Mouse (Mus musculus) embryo, embryonic 10.5 days (tissue): ENCODE results near the gene Gm42674.

Source experiments
- DNase-seq: peaks from one replicate; pipeline ENCODE4 v3.0.0-alpha.2; 2015; ENCODE audit warnings: low spot score

Gene Gm42674

DNA sequence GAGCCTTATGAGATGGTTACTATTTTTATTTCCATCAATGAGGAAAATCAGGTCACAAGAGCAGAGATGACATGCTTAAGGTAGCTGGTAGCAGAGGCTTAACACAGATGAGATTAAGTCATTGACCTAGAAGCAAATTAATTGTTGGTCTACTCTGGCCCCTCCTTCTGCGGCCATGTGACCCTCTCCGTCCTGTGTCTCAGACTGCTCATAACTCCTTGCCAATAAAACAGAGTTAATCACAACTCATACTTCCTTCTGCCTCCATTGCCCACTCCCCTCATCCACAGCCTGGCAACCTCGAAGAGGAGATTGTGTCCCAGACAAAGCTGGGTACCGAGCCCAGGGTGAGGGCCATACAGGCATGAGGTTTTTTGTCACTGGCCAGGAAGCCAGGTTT lies 3.5 kb upstream of the Gm42674 start:
- DNase-seq, result no peak

GRCm38 (mm10) chr3:90599401-90599800 lies 2.3 kb upstream of the Gm42674 start:
- no peak for DNase-seq

- DNase-seq, result no peak
These were observed 1.7 kb upstream of the Gm42674 start for GRCm38 (mm10) chr3:90600036-90600435.

GRCm38 (mm10) chr3:90600458-90601195 lies 1.1 kb upstream of the Gm42674 start:
- DNase-seq, result no peak

DNA sequence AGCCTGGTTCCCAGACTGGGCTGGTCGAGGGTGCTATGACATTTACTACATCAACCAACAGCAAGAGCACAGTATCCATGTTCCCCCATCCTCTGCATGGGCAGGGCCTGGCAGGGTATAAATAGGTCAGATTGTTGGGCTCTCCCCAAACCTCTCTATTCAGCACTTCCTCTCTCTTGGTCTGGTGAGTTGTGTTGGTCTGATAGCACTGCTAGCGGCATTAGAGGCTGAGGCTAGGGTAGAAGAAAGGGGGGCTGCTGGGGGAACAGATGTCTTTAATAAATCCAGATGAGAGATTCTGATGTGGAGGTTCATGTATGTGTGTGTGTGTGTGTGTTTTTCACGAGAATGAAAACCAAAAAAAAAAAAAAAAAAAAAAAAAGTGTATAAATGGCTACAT lies 1.9 kb downstream of the Gm42674 start, which contains the start of gene S100a4:
Gene S100a4 (plus strand): TSS at position 149 of the 400 bp plus-strand sequence.
- no peak for DNase-seq

DNA sequence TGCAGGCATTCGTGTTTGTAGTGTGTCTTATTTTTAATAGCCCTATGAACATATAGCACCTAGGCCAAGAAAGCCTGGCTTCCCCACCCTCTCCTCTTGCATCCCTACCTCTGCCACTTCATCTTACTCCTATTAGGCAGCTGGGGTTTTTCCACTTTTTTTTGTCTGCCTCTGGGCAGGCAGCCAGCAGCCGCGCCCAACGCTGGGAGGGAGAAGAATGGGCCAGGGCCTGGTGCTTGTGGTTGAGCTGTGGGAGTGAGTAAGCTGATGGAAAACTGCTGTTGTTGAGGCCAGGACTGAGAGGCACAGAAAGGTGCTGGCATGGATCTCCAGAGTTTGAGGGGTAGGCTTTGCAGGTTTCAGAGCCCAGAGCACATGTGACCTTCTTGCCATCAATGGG lies 2.7 kb downstream of the Gm42674 start:
- no peak for DNase-seq

- DNase-seq, result no peak
These were observed 3.3 kb downstream of the Gm42674 start for GRCm38 (mm10) chr3:90605049-90605448.

- DNase-seq, result no peak
These were observed 4.0 kb downstream of the Gm42674 start for GRCm38 (mm10) chr3:90605736-90606135.

GRCm38 (mm10) chr3:90606185-90606584 lies 4.5 kb downstream of the Gm42674 start:
- peak; percentile 72 for DNase-seq

GRCm38 (mm10) chr3:90607361-90607760 lies 5.7 kb downstream of the Gm42674 start:
- DNase-seq, result no peak

DNA sequence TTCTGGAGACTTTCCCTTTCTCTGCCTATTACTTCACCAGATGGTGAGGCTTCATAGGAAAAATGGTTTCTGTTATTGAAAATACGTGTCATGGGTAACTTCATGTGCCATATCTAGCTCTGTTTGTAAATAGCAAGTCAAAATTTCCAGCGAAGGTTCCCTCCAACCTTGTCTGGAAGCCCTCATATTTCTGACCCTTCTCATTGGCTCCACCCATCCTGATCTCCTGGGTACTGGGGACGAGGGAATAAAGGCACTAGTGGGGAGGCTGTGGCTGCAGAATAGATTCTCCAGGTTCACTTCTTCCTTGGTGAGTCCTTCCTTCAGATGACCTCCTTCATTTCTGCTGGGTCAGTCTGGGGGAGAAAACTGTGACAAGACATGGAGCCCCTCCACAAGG lies 6.5 kb downstream of the Gm42674 start, which contains the start of gene S100a5:
Gene S100a5 (plus strand): TSS at position 301 of the 400 bp plus-strand sequence.
- no peak for DNase-seq

GRCm38 (mm10) chr3:90609102-90609501 lies 7.4 kb downstream of the Gm42674 start:
- no peak for DNase-seq

- no peak for DNase-seq
These were observed 9.8 kb downstream of the Gm42674 start for GRCm38 (mm10) chr3:90611494-90611893.

- no peak for DNase-seq
These were observed 10.4 kb downstream of the Gm42674 start for GRCm38 (mm10) chr3:90612061-90612460.

DNA sequence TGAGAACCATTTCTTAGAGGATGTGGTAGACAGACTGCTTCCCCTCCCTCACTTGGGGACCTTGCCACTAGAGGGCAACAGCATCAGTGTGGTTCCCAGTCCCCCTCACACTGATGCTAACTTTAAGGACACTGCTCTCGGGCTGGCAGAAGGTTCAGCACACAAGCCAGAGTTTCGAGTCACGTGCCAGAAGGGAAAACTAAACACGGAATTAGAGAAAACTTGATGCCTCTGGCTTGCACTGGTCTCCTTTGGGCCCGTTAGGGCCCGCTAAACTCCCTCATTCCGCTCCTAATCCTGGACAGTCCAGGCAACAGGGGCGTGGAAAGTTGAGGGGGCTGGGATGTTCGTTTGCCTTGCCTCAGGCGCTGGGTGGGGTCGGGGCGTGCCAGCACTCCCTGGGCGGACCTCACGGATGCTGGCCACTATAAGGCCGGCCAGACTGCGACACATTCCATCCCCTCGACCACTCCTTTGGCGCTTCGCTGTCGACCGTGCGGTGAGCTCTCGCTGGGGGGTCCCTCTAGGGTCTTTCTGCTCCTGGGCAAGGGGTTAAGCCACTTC lies 11.1 kb downstream of the Gm42674 start, which contains the start of gene S100a6:
Gene S100a6 (plus strand): TSS at position 155 of the 564 bp plus-strand sequence.
- peak; percentile 84 for DNase-seq

DNA sequence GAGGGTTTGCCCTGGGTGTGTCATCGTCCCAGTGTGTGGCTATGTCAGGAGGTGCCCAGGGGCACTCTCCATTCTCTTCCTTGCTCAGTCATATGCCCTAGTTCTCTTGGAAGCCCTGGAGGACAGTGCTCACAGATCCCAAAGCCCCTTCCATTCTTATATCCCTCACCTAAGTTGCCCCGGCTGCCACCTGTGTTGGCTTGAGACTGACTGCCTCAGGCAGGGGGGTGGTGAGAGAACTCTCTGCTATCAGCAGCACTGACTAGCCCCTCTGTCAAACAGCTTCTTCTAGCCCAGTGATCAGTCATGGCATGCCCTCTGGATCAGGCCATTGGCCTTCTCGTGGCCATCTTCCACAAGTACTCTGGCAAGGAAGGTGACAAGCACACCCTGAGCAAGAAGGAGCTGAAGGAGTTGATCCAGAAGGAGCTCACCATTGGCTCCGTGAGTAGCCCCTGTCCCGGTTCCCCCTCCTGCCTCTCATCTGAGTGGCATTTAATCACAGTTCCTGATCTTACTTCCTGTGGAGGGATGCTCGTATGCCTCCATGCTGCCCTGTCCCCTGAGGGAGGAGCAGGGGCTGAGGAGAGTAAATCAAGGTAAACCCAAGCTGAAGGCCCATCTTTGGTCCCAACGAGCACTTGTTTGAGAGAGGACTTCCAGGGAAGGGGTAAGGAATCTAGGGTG lies 11.9 kb downstream of the Gm42674 start:
- no peak for DNase-seq

DNA sequence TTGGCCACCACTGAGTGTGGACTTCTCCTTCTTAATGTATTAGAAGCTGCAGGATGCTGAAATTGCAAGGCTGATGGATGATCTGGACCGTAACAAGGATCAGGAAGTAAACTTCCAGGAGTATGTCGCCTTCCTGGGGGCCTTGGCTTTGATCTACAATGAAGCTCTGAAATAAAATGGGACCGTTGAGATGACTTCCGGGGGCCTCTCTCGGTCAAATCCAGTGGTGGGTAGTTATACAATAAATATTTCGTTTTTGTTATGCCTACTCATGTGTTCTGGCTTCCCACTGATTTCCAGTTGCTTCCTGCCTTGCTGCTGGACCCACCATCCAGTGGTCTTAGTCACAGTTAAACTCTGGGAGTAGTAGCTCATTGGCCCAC lies 12.4 kb downstream of the Gm42674 start:
- DNase-seq, result no peak

GRCm38 (mm10) chr3:90614611-90615251 lies 13.0 kb downstream of the Gm42674 start:
- DNase-seq, result no peak

DNA sequence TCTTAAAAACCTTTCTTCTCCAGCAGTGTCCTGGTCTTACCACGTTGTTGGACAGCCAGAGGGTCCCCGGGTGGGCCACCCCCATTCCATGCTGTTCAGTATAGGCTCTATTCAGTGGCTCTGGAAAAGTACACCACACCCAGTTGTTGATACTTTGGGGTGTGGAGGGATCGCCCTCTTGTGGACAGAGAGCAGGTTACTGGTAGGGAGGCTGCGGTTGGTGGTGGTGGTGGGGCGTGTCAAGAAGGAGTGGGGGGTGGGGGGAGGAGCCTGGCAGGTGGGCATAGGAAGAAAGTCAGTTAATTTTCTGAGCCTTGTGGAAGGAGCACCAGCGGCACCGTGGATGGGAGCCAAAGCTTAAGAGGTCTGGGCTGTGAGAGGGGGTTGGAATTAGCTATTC lies 13.7 kb downstream of the Gm42674 start:
- DNase-seq, result peak; percentile 78

DNA sequence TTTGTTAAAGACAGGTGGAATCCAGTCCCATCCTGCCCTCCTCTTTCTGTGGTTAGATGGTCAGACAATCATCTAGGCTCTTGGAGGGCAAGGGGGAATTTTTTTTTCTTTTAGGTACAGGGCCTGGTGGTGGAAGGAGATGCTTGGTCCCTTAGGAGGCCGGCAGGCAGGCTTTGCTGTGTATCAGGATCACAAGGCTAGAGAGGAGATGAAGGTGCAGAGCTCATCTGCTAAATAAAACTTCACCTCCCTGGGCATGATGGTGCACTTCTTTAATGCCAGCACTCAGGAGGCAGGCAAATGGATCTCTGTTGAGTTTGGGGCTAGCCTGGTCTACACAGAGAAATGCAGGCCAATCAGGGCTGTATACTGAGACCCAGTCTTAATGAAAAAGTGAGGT lies 14.2 kb downstream of the Gm42674 start:
- no peak for DNase-seq

- DNase-seq, result no peak
These were observed 15.9 kb downstream of the Gm42674 start for GRCm38 (mm10) chr3:90617586-90617985.

- no peak for DNase-seq
These were observed 19.8 kb downstream of the Gm42674 start for GRCm38 (mm10) chr3:90621552-90621951.
